Mouse (Mus musculus): ENCODE measurements around the gene Gfer.

- no peak for TF ChIP-seq POLR2A (IDR thresholded peaks at IDR 0.05; ENCODE audit: borderline replicate concordance, insufficient read depth, low read length)
- no peak for TF ChIP-seq CTCF (IDR thresholded peaks at IDR 0.05; ENCODE audit: borderline replicate concordance, insufficient read depth, low read depth, low read length)
Observed at GRCm38 (mm10) chr17:24686514-24686913, 9.4 kb downstream of the Gfer start.

Data from cerebellum, adult 2 months (tissue).